Mouse (Mus musculus) heart, postnatal 0 days (tissue): Measurements from ENCODE around the gene Ak7. TPM values are rescaled to one million over a fixed set of nuclear protein-coding genes. Genes with fewer than 3 reads are reported as not detected.

Experiments
- ATAC-seq: fragments of 200-750 bp; cut with Nextera tagmentation; 2 replicates; pipeline ENCODE4 v1.8.0; 2017; ENCODE audit warnings: low read depth, moderate number of reproducible peaks, moderate library complexity; ENCODE audit not compliant: insufficient read depth
- DNase-seq: peaks from one replicate; pipeline ENCODE4 v3.0.0-alpha.2; 2016; ENCODE audit warnings: low spot score
- H3K27ac ChIP-seq: fragments of 300-500 bp; sonication (generic); 2 replicates; pipeline ENCODE4 v1.5.1; 2014; ENCODE audit warnings: low read depth, mild to moderate bottlenecking
- H3K27me3 ChIP-seq: fragments of 300-500 bp; sonication (generic); 2 replicates; pipeline ENCODE4 v1.6.1; 2014; ENCODE audit warnings: low read length, mixed read lengths; ENCODE audit not compliant: control insufficient read depth, insufficient read depth
- H3K36me3 ChIP-seq: fragments of 300-500 bp; sonication (generic); replicated peaks from 2 replicates; pipeline ENCODE4 v1.6.1; 2014; ENCODE audit warnings: low read length, mixed read lengths; ENCODE audit not compliant: control insufficient read depth, insufficient read depth
- H3K4me1 ChIP-seq: fragments of 300-500 bp; sonication (generic); 2 replicates; pipeline ENCODE4 v1.6.1; 2014; ENCODE audit warnings: antibody characterized with exemption; ENCODE audit not compliant: control insufficient read depth, insufficient read depth
- H3K4me2 ChIP-seq: fragments of 300-500 bp; sonication (generic); 2 replicates; pipeline ENCODE4 v1.6.1; 2014; ENCODE audit warnings: low read depth, mild to moderate bottlenecking, low read length, moderate library complexity
- H3K4me3 ChIP-seq: fragments of 300-500 bp; sonication (generic); 2 replicates; pipeline ENCODE4 v1.5.1; 2014; ENCODE audit warnings: low read depth, low read length
- H3K9ac ChIP-seq: fragments of 300-500 bp; sonication (generic); replicated peaks from 2 replicates; pipeline ENCODE4 v1.6.1; 2014; ENCODE audit warnings: low read depth, low read length, mixed read lengths
- H3K9me3 ChIP-seq: fragments of 300-500 bp; sonication (generic); replicated peaks from 2 replicates; pipeline ENCODE4 v1.6.1; 2016; ENCODE audit warnings: low read length; ENCODE audit not compliant: control insufficient read depth
- CTCF ChIP-seq: IDR thresholded peaks from 2 replicates; pipeline ENCODE4 v1.5.1; 2016; ENCODE audit warnings: antibody characterized with exemption, control low read depth, low read depth
- EP300 ChIP-seq: IDR thresholded peaks from 2 replicates; pipeline ENCODE4 v1.6.1; 2016; ENCODE audit warnings: antibody characterized with exemption, low read depth
- WGBS: fragments of 180-500 bp; shearing (Covaris S2); extraction: QIAGEN DNeasy Blood & Tissue Kit; methylation state at CpG from one replicate; pipeline ENCODE4 v1.1.7; 2014; 5-methylcytosine and 5-hydroxymethylcytosine counted together
- polyA plus RNA-seq: library from polyadenylated mRNA; unstranded; fragments of >200 nt; fragmentation: Nextera tagmentation; extraction: Ambion mirVana; gene quantifications from 2 replicates; pipeline ENCODE4 v1.2.1, GENCODE M21; 2015
- total RNA-seq: library from RNA; depleted of rRNA; stranded (reverse); fragments of >200 nt; gene quantifications from 2 replicates; pipeline ENCODE4 v1.2.3, GENCODE M21; 2014; ENCODE audit warnings: low replicate concordance

Gene Ak7
- total and polyA plus RNA-seq, 2 experiments from 2014 or later, result 0.14 TPM; not detected in 1

GRCm38 (mm10) chr12:105784196-105784999, 78.6 kb downstream of the Ak7 start, which contains the start of gene Papola:
Gene Papola, plus strand, starts transcription at chr12:105784694.
- peak; percentile 90 for ATAC-seq
- Histone ChIP-seq H3K9me3 (no peaks in the 10 kb centered on the region), H3K4me2 (peak within 1 kb of the TSS; percentile 72), H3K36me3 (no peaks in the 10 kb centered on the region), H3K9ac (peak within 1 kb of the TSS; percentile 98), H3K4me1 (peaks cover 11% of the 10 kb centered on the region; the same call in 1 of the 2 replicates), H3K27ac (peak within 1 kb of the TSS; percentile 100), H3K4me3 (peak within 1 kb of the TSS; percentile 100), H3K27me3 (no peaks in the 10 kb centered on the region)
- TF ChIP-seq CTCF, result no peak
- DNase-seq, result peak; percentile 91
- 0% methylated on average over 75 of the region's 85 CpGs for WGBS

DNA sequence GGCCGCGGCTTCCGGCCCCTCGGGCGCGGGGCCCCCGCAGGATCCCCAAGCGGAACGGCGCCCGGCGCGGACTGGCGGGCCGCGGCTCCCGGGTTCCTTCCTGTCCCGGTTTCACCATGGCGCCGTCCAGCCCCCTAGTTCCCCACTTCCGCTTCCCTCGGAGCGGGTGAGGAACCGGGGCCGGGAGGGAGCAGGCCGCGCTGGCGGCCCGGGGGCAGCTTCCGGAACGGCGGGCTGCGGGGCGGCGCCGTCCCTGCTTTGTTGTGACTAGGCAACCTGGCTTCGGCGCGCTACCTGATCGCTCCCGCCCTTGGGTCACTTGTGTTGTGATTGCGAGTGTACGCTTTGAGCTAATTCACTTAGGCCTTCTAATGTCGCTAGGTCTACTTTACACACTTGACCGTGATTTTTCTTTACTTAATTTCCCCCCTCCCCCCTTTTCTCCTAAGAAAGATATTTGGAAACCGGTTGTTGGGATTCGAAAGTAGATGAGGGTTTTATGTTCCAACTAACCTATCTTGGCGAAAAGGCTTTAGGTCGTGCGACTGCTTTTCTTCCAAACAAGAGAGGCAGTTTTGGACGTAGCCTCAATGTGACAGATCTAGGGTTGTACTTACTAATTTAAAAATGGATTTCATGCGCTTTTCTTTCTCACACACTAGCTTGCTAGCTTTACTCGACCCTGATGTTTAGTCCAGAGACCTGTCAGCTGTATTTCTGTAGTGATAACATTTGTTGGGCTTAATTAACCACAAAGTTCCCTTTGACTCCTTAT, 79.4 kb downstream of the Ak7 start:
- Histone ChIP-seq H3K27ac (peak overlapping the region; percentile 100), H3K27me3 (no peaks in the 10 kb centered on the region), H3K36me3 (no peaks in the 10 kb centered on the region), H3K9me3 (no peaks in the 10 kb centered on the region), H3K4me2 (peak overlapping the region; percentile 72), H3K4me3 (peak overlapping the region; percentile 100), H3K9ac (peak overlapping the region; percentile 98), H3K4me1 (peaks cover 11% of the 10 kb centered on the region; the same call in 1 of the 2 replicates)
- ATAC-seq (peak; percentile 81), DNase-seq (peak; percentile 52)
- under 1% methylated on average over 43 of the region's 53 CpGs for WGBS
- TF ChIP-seq EP300, result no peak
- TF ChIP-seq CTCF, result no peak

DNA sequence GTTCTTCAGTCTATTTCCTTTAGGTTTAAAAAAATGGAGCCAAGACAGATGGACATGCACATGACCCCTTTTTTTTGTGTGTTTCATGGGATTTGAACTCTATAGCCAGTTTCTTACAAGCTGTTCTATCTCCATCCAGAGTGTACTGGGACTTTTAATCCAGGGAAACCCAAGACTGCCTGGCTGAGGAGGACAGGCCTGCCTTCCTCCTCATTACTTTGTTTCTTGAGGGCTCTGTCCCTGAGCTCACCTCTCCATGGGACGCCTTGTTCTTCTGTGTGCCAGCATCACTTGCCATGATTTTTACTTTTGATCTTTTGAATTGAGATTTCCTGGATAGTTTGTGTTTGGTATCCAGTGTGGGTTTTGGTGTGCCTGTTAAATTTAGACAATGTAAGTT, 80.3 kb downstream of the Ak7 start:
- WGBS, result 55% methylated on average over 1 of the region's 1 CpGs
- no peak for DNase-seq
- Histone ChIP-seq H3K27ac (0 out of 2 replicates have a peak overlapping the region, but pooled peaks have one; percentile 100), H3K4me1 (peaks cover 11% of the 10 kb centered on the region; the same call in 1 of the 2 replicates), H3K9ac (peak overlapping the region; percentile 98; the same call in 1 of the 2 replicates), H3K27me3 (no peaks in the 10 kb centered on the region), H3K9me3 (no peaks in the 10 kb centered on the region), H3K4me3 (peak overlapping the region; percentile 100), H3K4me2 (peak overlapping the region; percentile 72), H3K36me3 (no peaks in the 10 kb centered on the region)
- TF ChIP-seq CTCF (no peak), EP300 (no peak)
- ATAC-seq, result no peak

- no peak overlapping the region for H3K9ac ChIP-seq
- TF ChIP-seq EP300, result no peak
- no peak for TF ChIP-seq CTCF
- H3K4me3 ChIP-seq, result no peak overlapping the region
- H3K4me1 ChIP-seq, result peaks cover 11% of the 10 kb centered on the region; the same call in 1 of the 2 replicates
- no peaks in the 10 kb centered on the region for H3K27me3 ChIP-seq
- H3K36me3 ChIP-seq, result no peaks in the 10 kb centered on the region
- H3K4me2 ChIP-seq, result no peak overlapping the region
- H3K9me3 ChIP-seq, result no peaks in the 10 kb centered on the region
- DNase-seq (no peak), ATAC-seq (no peak)
- H3K27ac ChIP-seq, result no peak overlapping the region
- 90% methylated on average over 2 of the region's 2 CpGs for WGBS
Measured at GRCm38 (mm10) chr12:105787626-105788025, 81.8 kb downstream of the Ak7 start.

DNA sequence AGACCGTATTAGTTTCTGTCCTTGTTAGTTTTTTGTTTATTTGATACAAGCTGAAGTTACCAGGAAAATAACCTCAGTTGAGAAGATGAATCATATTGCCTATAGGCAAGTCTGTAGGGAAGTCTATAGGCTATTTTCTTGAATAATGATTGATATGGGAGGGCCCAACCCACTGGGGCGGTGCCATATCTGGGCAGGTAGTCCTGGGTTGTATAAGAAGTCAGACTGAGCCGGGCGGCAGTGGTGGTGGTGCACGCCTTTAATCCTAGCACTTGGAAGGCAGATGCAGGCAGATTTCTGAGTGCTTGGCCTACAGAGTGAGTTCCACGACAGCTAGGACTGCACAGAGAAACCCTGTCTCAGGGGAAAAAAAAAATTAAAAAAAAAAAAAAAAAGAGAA, 84.1 kb downstream of the Ak7 start:
- H3K9ac ChIP-seq, result no peak overlapping the region
- H3K4me2 ChIP-seq, result no peak overlapping the region
- H3K4me1 ChIP-seq, result peaks cover 11% of the 10 kb centered on the region; the same call in 1 of the 2 replicates
- H3K36me3 ChIP-seq, result no peaks in the 10 kb centered on the region
- DNase-seq (no peak), ATAC-seq (no peak)
- H3K27me3 ChIP-seq, result no peaks in the 10 kb centered on the region
- H3K27ac ChIP-seq, result no peak overlapping the region
- TF ChIP-seq CTCF (no peak), EP300 (no peak)
- H3K9me3 ChIP-seq, result no peaks in the 10 kb centered on the region
- 87% methylated on average over 6 of the region's 6 CpGs for WGBS
- no peak overlapping the region for H3K4me3 ChIP-seq
